ENCODE assay signal across 24 mouse cellular contexts in genomic region chr16:57575764-57576388, GRCm38 (mm10). TPM values are rescaled to one million over a fixed set of nuclear protein-coding genes. Genes with fewer than 3 reads are reported as not detected.
A peak's percentile ranks its signal among the peaks of the same experiment; 100 is the strongest.
DNase-seq lines count a peak whose midpoint lies in the region; ATAC-seq and TF ChIP-seq lines count a peak whose summit lies in the region.
"Had no signal": no experiment of that assay in that cellular context is flagged by ENCODE, and none has a peak within 500 bp of the region (broad histone marks: within the 10 kb centered on the region; RNA-seq: fewer than 3 reads in every experiment).

No protein-coding gene starts in this region.

- H3K9me3 ChIP-seq in forebrain, embryonic 12.5 days, result no peaks in the 10 kb centered on the region
- no peaks in the 10 kb centered on the region for H3K9me3 ChIP-seq in forebrain, postnatal 0 days (ENCODE audit: low read length)
- H3K9me3 ChIP-seq in midbrain, embryonic 12.5 days, result no peaks in the 10 kb centered on the region
- no peaks in the 10 kb centered on the region for H3K9me3 ChIP-seq in midbrain, embryonic 16.5 days (replicated peaks; ENCODE audit: control insufficient read depth, low read length, poor library complexity, severe bottlenecking)
- H3K9me3 ChIP-seq in forebrain, embryonic 14.5 days (replicated peaks; ENCODE audit: control insufficient read depth, low read length), result no peaks in the 10 kb centered on the region
- H3K9me3 ChIP-seq: heart, embryonic 12.5 days; heart, embryonic 15.5 days; hindbrain, embryonic 12.5 days; hindbrain, embryonic 15.5 days had no signal

- 79% methylated on average over 1 of the region's 1 CpGs for WGBS in forebrain, embryonic 12.5 days
- WGBS in forebrain, postnatal 0 days, result 59% methylated on average over 1 of the region's 1 CpGs
- WGBS in midbrain, embryonic 12.5 days, result 90% methylated on average over 1 of the region's 1 CpGs
- WGBS in midbrain, embryonic 16.5 days, result 94% methylated on average over 1 of the region's 1 CpGs
- WGBS in forebrain, embryonic 14.5 days, result 40% methylated on average over 1 of the region's 1 CpGs

- H3K9ac ChIP-seq in forebrain, embryonic 12.5 days, result no peak overlapping the region
- no peak overlapping the region for H3K9ac ChIP-seq in forebrain, postnatal 0 days
- no peak overlapping the region for H3K9ac ChIP-seq in midbrain, embryonic 12.5 days (replicated peaks)
- H3K9ac ChIP-seq in midbrain, embryonic 16.5 days (ENCODE audit: low read depth, low read length), result no peak overlapping the region
- no peak overlapping the region for H3K9ac ChIP-seq in forebrain, embryonic 14.5 days (ENCODE audit: low read length)
- H3K9ac ChIP-seq: heart, embryonic 12.5 days; heart, embryonic 15.5 days; hindbrain, embryonic 12.5 days; hindbrain, embryonic 15.5 days had no signal

- no peak for TF ChIP-seq CTCF in forebrain, postnatal 0 days (IDR thresholded peaks at IDR 0.05; ENCODE audit: low read depth)

- no peak overlapping the region for H3K27ac ChIP-seq in forebrain, embryonic 12.5 days
- H3K27ac ChIP-seq in forebrain, postnatal 0 days (ENCODE audit: low read depth, low read length), result no peak overlapping the region
- no peak overlapping the region for H3K27ac ChIP-seq in midbrain, embryonic 12.5 days (replicated peaks)
- H3K27ac ChIP-seq in midbrain, embryonic 16.5 days (ENCODE audit: low read length), result no peak overlapping the region
- no peak overlapping the region for H3K27ac ChIP-seq in forebrain, embryonic 14.5 days (ENCODE audit: low read depth, low read length)
- H3K27ac ChIP-seq: heart, embryonic 15.5 days; hindbrain, embryonic 12.5 days; hindbrain, embryonic 15.5 days had no signal

- no peaks in the 10 kb centered on the region for H3K27me3 ChIP-seq in forebrain, embryonic 12.5 days
- no peaks in the 10 kb centered on the region for H3K27me3 ChIP-seq in forebrain, postnatal 0 days (ENCODE audit: insufficient read depth, low read length)
- H3K27me3 ChIP-seq in midbrain, embryonic 12.5 days, result no peaks in the 10 kb centered on the region
- no peaks in the 10 kb centered on the region for H3K27me3 ChIP-seq in midbrain, embryonic 16.5 days (ENCODE audit: control insufficient read depth, insufficient read depth, low read depth, low read length)
- no peaks in the 10 kb centered on the region for H3K27me3 ChIP-seq in forebrain, embryonic 14.5 days (replicated peaks; ENCODE audit: control insufficient read depth, insufficient read depth, low read length)
- H3K27me3 ChIP-seq: CH12.LX; heart, embryonic 12.5 days; heart, embryonic 15.5 days; hindbrain, embryonic 12.5 days; hindbrain, embryonic 15.5 days had no signal

- no peaks in the 10 kb centered on the region for H3K36me3 ChIP-seq in forebrain, embryonic 12.5 days (replicated peaks)
- no peaks in the 10 kb centered on the region for H3K36me3 ChIP-seq in forebrain, postnatal 0 days (ENCODE audit: insufficient read depth)
- no peaks in the 10 kb centered on the region for H3K36me3 ChIP-seq in midbrain, embryonic 12.5 days
- no peaks in the 10 kb centered on the region for H3K36me3 ChIP-seq in midbrain, embryonic 16.5 days (ENCODE audit: control insufficient read depth, insufficient read depth, low read length)
- H3K36me3 ChIP-seq in forebrain, embryonic 14.5 days (ENCODE audit: control insufficient read depth, insufficient read depth, low read length), result no peaks in the 10 kb centered on the region
- H3K36me3 ChIP-seq: hindbrain, embryonic 12.5 days; hindbrain, embryonic 15.5 days had no signal

- ATAC-seq in forebrain, embryonic 12.5 days (ENCODE audit: low FRiP score), result peak; percentile 60; the same call in 1 of the 2 replicates
- no peak for ATAC-seq in forebrain, postnatal 0 days
- ATAC-seq in midbrain, embryonic 12.5 days (ENCODE audit: low FRiP score, low read depth), result 0 out of 2 replicates have a peak, but pooled peaks have one; percentile 44
- no peak for ATAC-seq in midbrain, embryonic 16.5 days
- ATAC-seq in forebrain, embryonic 14.5 days, result peak; percentile 55; the same call in 1 of the 2 replicates
- ATAC-seq: intestine, postnatal 0 days had no signal

- H3K4me2 ChIP-seq in forebrain, embryonic 12.5 days, result no peak overlapping the region
- H3K4me2 ChIP-seq in forebrain, postnatal 0 days (ENCODE audit: low read depth), result no peak overlapping the region
- no peak overlapping the region for H3K4me2 ChIP-seq in midbrain, embryonic 12.5 days (replicated peaks)
- H3K4me2 ChIP-seq in midbrain, embryonic 16.5 days (ENCODE audit: low read length), result no peak overlapping the region
- H3K4me2 ChIP-seq in forebrain, embryonic 14.5 days (ENCODE audit: low read length), result no peak overlapping the region
- H3K4me2 ChIP-seq: heart, embryonic 12.5 days; heart, embryonic 15.5 days; hindbrain, embryonic 12.5 days; hindbrain, embryonic 15.5 days had no signal

- H3K4me3 ChIP-seq in forebrain, embryonic 12.5 days (replicated peaks), result no peak overlapping the region
- no peak overlapping the region for H3K4me3 ChIP-seq in forebrain, postnatal 0 days (ENCODE audit: low read depth, low read length)
- no peak overlapping the region for H3K4me3 ChIP-seq in midbrain, embryonic 12.5 days
- no peak overlapping the region for H3K4me3 ChIP-seq in midbrain, embryonic 16.5 days (ENCODE audit: low read depth, low read length)
- no peak overlapping the region for H3K4me3 ChIP-seq in forebrain, embryonic 14.5 days (ENCODE audit: low read depth, low read length)
- H3K4me3 ChIP-seq: heart, embryonic 12.5 days; heart, embryonic 15.5 days; hindbrain, embryonic 12.5 days; hindbrain, embryonic 15.5 days had no signal

- no peaks in the 10 kb centered on the region for H3K4me1 ChIP-seq in forebrain, embryonic 12.5 days
- H3K4me1 ChIP-seq in forebrain, postnatal 0 days (ENCODE audit: insufficient read depth), result no peaks in the 10 kb centered on the region
- H3K4me1 ChIP-seq in midbrain, embryonic 12.5 days, result no peaks in the 10 kb centered on the region; the same call in 1 of the 2 replicates
- no peaks in the 10 kb centered on the region for H3K4me1 ChIP-seq in midbrain, embryonic 16.5 days (ENCODE audit: control insufficient read depth, insufficient read depth, low read length)
- H3K4me1 ChIP-seq in forebrain, embryonic 14.5 days (ENCODE audit: control insufficient read depth, insufficient read depth, low read length), result 0 out of 2 replicates have a peak, but pooled peaks cover 3% of the 10 kb centered on the region
- H3K4me1 ChIP-seq: hindbrain, embryonic 12.5 days; hindbrain, embryonic 15.5 days had no signal

- no peak for DNase-seq in forebrain, postnatal 0 days
- DNase-seq in forebrain, embryonic 14.5 days (ENCODE audit: low spot score), result peak; percentile 10
- DNase-seq in cerebellum, postnatal 25 days, result no peak
- DNase-seq in urinary bladder, postnatal 4 days (ENCODE audit: low spot score in 2 of 2), result no peak
- DNase-seq: adrenal gland, adult 2 months; adrenal gland, postnatal 14 days; B cell, adult 2 months; cerebellum, adult 11-12 months; cerebellum, adult 8-10 months; cerebellum, postnatal 10 days; gastrocnemius, postnatal 14 days; heart, adult 18-20 months; heart, postnatal 14 days; heart, postnatal 4 days; kidney, adult 8-10 months had no signal

RNA-seq across cellular contexts. Expression of gene Cmss1, which starts 30.8 kb away (rescaled TPM):
- polyA plus RNA-seq in forebrain, embryonic 12.5 days (2016; fragmentation: Nextera tagmentation; extraction: Ambion mirVana), result 44.9 and 48.2 TPM in 2 replicates
- 12.0 and 17.4 TPM in 2 replicates for total RNA-seq in forebrain, postnatal 0 days (2014; rRNA removed)
- 40.6 and 43.4 TPM in 2 replicates for polyA plus RNA-seq in forebrain, postnatal 0 days (2015; fragmentation: Nextera tagmentation; extraction: Ambion mirVana)
- 39.8 and 47.9 TPM in 2 replicates for polyA plus RNA-seq in midbrain, embryonic 12.5 days (2016; fragmentation: Nextera tagmentation; extraction: Ambion mirVana)
- 36.2 and 37.4 TPM in 2 replicates for polyA plus RNA-seq in midbrain, embryonic 16.5 days (2015; fragmentation: Nextera tagmentation; extraction: Ambion mirVana)
- 35.7 and 41.0 TPM in 2 replicates for polyA plus RNA-seq in forebrain, embryonic 14.5 days (2014; fragmentation: Nextera tagmentation; extraction: Ambion mirVana)

Comparison
In these comparisons a context has a peak if more than half of its experiments do, and no peak if none do; other contexts are left out.
1. ATAC-seq: peak in forebrain, embryonic 12.5 days (single experiment), midbrain, embryonic 12.5 days (single experiment) and forebrain, embryonic 14.5 days (single experiment); none in forebrain, postnatal 0 days (single experiment) and midbrain, embryonic 16.5 days (single experiment).